In the genomic region with DNA sequence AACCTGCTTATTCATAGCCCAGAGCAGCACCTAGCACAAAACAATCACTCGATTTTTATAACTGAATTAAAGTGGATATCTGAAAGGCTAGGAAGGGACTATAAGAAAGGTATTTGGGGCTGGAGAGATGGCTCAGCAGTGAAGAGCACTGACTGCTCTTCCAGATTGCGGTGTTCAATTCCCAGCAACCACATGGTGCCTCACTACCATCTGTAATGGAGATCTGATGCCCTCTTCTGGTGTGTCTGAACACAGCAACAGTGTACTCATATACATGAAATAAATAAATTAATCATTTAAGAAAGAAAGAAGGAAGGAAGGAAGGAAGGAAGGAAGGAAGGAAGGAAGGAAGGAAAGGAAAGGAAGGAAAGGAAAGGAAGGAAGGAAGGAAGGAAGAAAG, we compare ENCODE assay signal across 1 mouse cellular context. TPM values are rescaled to one million over a fixed set of nuclear protein-coding genes. Genes with fewer than 3 reads are reported as not detected.
"Had no signal": no experiment of that assay in that cellular context is flagged by ENCODE, and none has a peak within 500 bp of the region (broad histone marks: within the 10 kb centered on the region; RNA-seq: fewer than 3 reads in every experiment).

No protein-coding gene starts in this region.

RNA-seq across cellular contexts. Expression of a gene that starts 35.8 kb away (rescaled TPM):
- polyA plus RNA-seq: small intestine, adult 2 months had no signal
